Mouse (Mus musculus): ENCODE data around the gene Alg2. TPM values are rescaled to one million over a fixed set of nuclear protein-coding genes. Genes with fewer than 3 reads are reported as not detected.

The Alg2 gene
- polyA plus RNA-seq, 1 experiment from 2014 or later: 332 TPM

- no peak overlapping the region for H3K4me3 ChIP-seq
- ATAC-seq (replicated peaks): no peak
- no peaks in the 10 kb centered on the region for H3K36me3 ChIP-seq (replicated peaks)
- WGBS: 92% methylated on average over 3 of the region's 3 CpGs
- H3K9me3 ChIP-seq: no peaks in the 10 kb centered on the region
- no peak overlapping the region for H3K4me2 ChIP-seq
- H3K27ac ChIP-seq: no peak overlapping the region
- no peak overlapping the region for H3K9ac ChIP-seq
- 0 out of 2 replicates have a peak, but pooled peaks cover 2% of the 10 kb centered on the region for H3K4me1 ChIP-seq
- no peaks in the 10 kb centered on the region for H3K27me3 ChIP-seq (replicated peaks)
These were observed 25.6 kb downstream of the Alg2 start for GRCm38 (mm10) chr4:47448526-47448925.

DNA sequence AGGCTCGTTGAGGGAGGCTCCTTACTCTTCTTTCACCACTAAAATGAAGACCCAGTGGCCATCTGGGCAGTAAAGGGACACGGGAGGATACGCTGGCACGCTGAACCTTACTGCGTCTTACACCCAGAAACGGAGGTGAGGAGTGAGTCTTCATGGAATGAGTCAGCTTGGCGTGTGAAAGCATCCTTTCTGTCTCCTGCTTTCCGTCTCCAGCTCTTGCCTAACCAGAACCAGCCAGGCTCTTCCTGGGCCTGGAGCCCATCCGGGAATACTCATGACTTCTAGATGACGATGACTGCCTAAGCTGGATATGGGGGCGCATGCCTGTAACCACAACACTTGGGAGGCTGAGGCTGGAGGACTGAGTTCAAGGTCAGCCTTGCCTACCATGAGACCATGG, 33.2 kb downstream of the Alg2 start:
- ATAC-seq (replicated peaks): no peak
- Histone ChIP-seq H3K4me2 (no peak overlapping the region), H3K4me3 (no peak overlapping the region), H3K9me3 (no peaks in the 10 kb centered on the region), H3K36me3 (replicated peaks) (no peaks in the 10 kb centered on the region), H3K9ac (no peak overlapping the region), H3K4me1 (peaks cover 13% of the 10 kb centered on the region), H3K27ac (no peak overlapping the region), H3K27me3 (replicated peaks) (no peaks in the 10 kb centered on the region)
- WGBS: 90% methylated on average over 11 of the region's 11 CpGs

- H3K4me3 ChIP-seq: no peak overlapping the region
- WGBS: 82% methylated on average over 6 of the region's 6 CpGs
- H3K9me3 ChIP-seq: no peaks in the 10 kb centered on the region
- no peak overlapping the region for H3K4me2 ChIP-seq
- no peaks in the 10 kb centered on the region for H3K27me3 ChIP-seq (replicated peaks)
- no peak overlapping the region for H3K9ac ChIP-seq
- no peak for ATAC-seq (replicated peaks)
- H3K4me1 ChIP-seq: peaks cover 13% of the 10 kb centered on the region
- H3K36me3 ChIP-seq (replicated peaks): no peaks in the 10 kb centered on the region
- no peak overlapping the region for H3K27ac ChIP-seq
These were observed 35.2 kb downstream of the Alg2 start for GRCm38 (mm10) chr4:47438956-47439355.

DNA sequence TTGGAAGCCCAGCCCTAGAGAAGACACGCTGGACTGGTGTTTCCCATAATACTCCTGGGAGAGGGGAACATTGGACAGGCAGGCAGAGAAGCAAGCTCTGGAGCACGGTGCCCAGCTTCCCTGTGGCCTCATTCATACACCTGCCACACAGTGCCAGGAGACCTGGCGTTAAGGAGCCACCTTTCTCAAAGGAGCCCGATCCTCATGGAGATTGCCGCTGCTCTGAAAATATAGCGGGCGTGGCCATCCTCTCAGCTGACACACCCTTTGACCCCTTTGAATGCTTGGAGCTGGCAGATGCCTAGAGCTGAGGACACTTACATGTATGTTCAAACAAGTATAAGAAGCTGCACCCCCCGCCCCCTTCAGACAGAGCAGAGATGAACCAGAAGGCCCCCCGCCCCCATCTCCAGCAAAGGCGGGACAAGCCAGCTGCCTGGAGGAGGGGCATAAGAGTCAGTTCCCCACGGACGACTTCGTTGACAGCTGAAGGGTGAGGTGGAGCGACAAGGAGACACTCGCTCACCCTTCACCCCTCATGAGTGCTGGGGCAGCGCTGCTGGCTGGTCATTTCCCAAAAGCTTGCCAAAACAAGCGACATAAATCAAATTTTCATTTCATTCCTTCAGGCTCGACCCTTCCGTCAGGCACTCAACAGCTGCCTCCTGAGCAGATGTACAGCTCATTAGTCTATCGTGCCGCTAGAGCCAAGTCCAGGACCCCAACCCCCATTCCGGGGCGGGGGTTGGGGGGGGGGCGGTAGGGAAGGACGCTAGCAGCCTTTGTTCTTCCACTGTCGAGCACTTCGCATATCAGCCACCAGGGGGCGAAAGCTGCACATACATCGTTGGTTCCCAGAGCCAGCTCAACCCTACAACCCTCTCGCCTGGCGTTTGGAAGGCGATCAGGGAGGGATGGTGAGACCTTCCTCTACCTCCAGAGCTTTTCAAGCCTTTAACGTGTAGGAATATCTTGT, 36.5 kb downstream of the Alg2 start:
- under 1% methylated on average over 33 of the region's 33 CpGs for WGBS
- H3K4me2 ChIP-seq: peak overlapping the region; percentile 88
- peaks cover 13% of the 10 kb centered on the region for H3K4me1 ChIP-seq
- H3K9ac ChIP-seq: peak overlapping the region; percentile 53
- peak overlapping the region; percentile 45 for H3K4me3 ChIP-seq
- H3K9me3 ChIP-seq: no peaks in the 10 kb centered on the region
- H3K27me3 ChIP-seq (replicated peaks): no peaks in the 10 kb centered on the region
- H3K27ac ChIP-seq: peak overlapping the region; percentile 78
- H3K36me3 ChIP-seq (replicated peaks): no peaks in the 10 kb centered on the region
- peak; percentile 87 for ATAC-seq (replicated peaks)

DNA sequence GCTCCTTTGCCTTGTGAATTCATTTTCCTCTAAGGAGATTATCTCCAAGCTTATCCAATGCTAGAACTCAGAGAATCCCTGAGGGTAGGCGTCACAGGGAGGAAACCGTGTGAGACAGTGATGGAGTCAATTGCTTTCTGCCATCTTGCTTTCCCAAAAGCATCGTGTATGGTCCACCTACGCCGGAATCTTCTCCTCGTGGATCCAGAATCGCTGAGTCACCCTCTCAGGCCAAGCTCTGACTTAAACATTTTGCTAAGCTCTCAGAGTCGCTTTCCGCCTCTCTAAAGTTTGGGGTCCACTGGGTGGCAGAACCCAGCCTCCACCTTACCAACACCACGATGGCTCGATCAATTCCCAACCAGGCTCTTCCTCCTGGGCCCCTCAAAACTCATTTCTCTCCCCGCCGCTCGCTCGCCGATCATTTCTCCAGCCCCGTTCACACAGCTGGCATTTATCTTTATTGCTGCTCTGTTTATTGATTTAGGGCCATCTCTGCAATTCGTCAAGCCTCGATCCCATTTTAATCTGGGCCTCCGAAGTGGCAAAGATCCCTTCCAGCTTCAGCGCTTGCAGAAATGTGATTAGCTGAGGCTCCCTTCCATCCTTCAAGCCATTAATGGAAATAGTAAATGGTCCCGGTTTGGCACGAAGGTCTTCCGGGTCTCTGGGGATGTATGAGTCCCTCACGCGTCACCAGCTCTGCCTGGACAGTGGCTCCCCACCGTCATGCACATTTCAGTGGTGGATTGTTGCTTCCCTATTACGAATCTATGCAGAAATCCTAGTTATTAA, 38.4 kb downstream of the Alg2 start:
- Histone ChIP-seq H3K9me3 (no peaks in the 10 kb centered on the region), H3K36me3 (replicated peaks) (no peaks in the 10 kb centered on the region), H3K4me2 (no peak overlapping the region), H3K27ac (no peak overlapping the region), H3K4me3 (no peak overlapping the region), H3K9ac (no peak overlapping the region), H3K27me3 (replicated peaks) (no peaks in the 10 kb centered on the region), H3K4me1 (peaks cover 13% of the 10 kb centered on the region)
- WGBS: 70% methylated on average over 28 of the region's 28 CpGs
- no peak for ATAC-seq (replicated peaks)

DNA sequence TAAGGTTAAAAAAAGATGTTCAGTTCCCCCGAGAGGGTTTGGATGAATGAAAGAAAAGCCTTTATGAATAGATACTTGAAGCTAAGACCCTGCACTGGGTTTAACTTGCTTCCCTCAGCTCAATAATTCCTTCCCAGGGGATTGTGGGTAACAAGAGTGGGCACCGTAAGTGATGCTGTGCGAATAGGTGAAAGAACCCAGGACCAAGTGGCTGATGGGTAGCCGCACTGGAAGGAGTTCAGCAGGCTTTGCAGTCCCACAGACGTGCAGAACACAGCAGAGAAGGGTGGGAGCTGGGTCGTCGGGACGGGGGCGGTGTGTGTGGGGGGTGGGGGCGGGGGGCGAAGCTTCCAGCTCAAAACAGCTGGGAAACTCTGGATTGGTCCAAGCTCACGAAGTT, 39.0 kb downstream of the Alg2 start:
- 64% methylated on average over 12 of the region's 12 CpGs for WGBS

GRCm38 (mm10) chr4:47432766-47433165, 41.4 kb downstream of the Alg2 start:
- H3K4me2 ChIP-seq: no peak overlapping the region
- no peaks in the 10 kb centered on the region for H3K9me3 ChIP-seq
- H3K27ac ChIP-seq: no peak overlapping the region
- H3K9ac ChIP-seq: no peak overlapping the region
- ATAC-seq (replicated peaks): no peak
- H3K27me3 ChIP-seq (replicated peaks): no peaks in the 10 kb centered on the region
- no peak overlapping the region for H3K4me3 ChIP-seq
- H3K4me1 ChIP-seq: peaks cover 9% of the 10 kb centered on the region
- no peaks in the 10 kb centered on the region for H3K36me3 ChIP-seq (replicated peaks)
- WGBS: 75% methylated on average over 7 of the region's 7 CpGs

More for the DNA sequence above, 39.0 kb downstream of the Alg2 start:
- Histone ChIP-seq H3K27ac (no peak overlapping the region), H3K9ac (no peak overlapping the region), H3K27me3 (replicated peaks) (no peaks in the 10 kb centered on the region), H3K4me1 (peaks cover 13% of the 10 kb centered on the region), H3K4me3 (no peak overlapping the region), H3K36me3 (replicated peaks) (no peaks in the 10 kb centered on the region), H3K9me3 (no peaks in the 10 kb centered on the region), H3K4me2 (no peak overlapping the region)
- ATAC-seq (replicated peaks): no peak

DNA sequence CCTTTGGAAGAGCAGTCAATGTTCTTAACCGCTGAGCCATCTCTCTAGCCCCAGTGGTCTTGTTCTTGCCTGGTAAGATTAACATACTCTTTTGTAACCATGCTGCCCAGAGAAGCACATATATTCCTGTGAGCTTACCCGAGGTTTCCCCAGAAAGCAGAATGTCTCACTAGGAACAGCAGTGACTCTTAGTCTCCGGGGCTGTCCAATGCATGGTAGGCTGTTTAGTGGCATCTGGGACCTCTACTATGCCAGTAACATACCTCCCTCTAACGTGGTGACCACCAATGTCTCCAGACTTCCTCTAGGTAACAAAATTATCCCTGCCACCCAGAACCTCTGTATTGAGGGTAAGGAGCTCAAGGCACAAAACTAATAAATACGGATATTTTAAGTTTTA, 43.1 kb downstream of the Alg2 start:
- ATAC-seq (replicated peaks): no peak
- no peak overlapping the region for H3K27ac ChIP-seq
- WGBS: 87% methylated on average over 5 of the region's 5 CpGs

DNA sequence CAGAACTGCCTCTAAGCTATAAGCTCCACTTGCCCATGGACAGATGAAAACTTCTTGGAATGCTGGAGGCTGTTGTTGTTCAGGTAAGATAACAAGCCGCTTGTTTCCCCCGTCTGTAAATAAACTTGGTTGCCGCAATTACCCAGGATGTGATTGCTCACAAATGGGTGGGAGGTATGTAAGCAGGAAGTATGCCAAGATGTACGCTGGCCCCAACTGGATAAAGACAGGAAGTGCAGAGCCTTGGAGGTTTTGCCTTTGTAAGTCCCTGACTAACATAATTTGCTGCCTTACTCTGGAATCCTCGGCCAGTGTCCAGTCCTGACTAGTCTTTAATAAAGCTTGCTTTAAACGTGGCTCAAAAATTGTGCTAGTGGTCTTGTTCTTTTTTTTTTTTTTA, 43.6 kb downstream of the Alg2 start:
- WGBS: 88% methylated on average over 6 of the region's 6 CpGs
- ATAC-seq (replicated peaks): no peak
- no peak overlapping the region for H3K9ac ChIP-seq
- no peak overlapping the region for H3K4me2 ChIP-seq
- no peak overlapping the region for H3K4me3 ChIP-seq
- H3K4me1 ChIP-seq: no peaks in the 10 kb centered on the region
- no peaks in the 10 kb centered on the region for H3K36me3 ChIP-seq (replicated peaks)
- H3K27ac ChIP-seq: no peak overlapping the region
- H3K9me3 ChIP-seq: no peaks in the 10 kb centered on the region
- H3K27me3 ChIP-seq (replicated peaks): no peaks in the 10 kb centered on the region

More for the DNA sequence above, 43.1 kb downstream of the Alg2 start:
- no peak overlapping the region for H3K9ac ChIP-seq
- no peaks in the 10 kb centered on the region for H3K9me3 ChIP-seq
- H3K4me1 ChIP-seq: no peaks in the 10 kb centered on the region
- no peak overlapping the region for H3K4me3 ChIP-seq
- H3K4me2 ChIP-seq: no peak overlapping the region
- H3K27me3 ChIP-seq (replicated peaks): no peaks in the 10 kb centered on the region
- H3K36me3 ChIP-seq (replicated peaks): no peaks in the 10 kb centered on the region

GRCm38 (mm10) chr4:47427606-47428005, 46.5 kb downstream of the Alg2 start:
- WGBS: 72% methylated on average over 3 of the region's 3 CpGs
- Histone ChIP-seq H3K9me3 (no peaks in the 10 kb centered on the region), H3K27ac (no peak overlapping the region), H3K36me3 (replicated peaks) (no peaks in the 10 kb centered on the region), H3K4me3 (no peak overlapping the region), H3K27me3 (replicated peaks) (no peaks in the 10 kb centered on the region), H3K4me2 (no peak overlapping the region), H3K9ac (no peak overlapping the region), H3K4me1 (0 out of 2 replicates have a peak, but pooled peaks cover 3% of the 10 kb centered on the region)
- ATAC-seq (replicated peaks): no peak

DNA sequence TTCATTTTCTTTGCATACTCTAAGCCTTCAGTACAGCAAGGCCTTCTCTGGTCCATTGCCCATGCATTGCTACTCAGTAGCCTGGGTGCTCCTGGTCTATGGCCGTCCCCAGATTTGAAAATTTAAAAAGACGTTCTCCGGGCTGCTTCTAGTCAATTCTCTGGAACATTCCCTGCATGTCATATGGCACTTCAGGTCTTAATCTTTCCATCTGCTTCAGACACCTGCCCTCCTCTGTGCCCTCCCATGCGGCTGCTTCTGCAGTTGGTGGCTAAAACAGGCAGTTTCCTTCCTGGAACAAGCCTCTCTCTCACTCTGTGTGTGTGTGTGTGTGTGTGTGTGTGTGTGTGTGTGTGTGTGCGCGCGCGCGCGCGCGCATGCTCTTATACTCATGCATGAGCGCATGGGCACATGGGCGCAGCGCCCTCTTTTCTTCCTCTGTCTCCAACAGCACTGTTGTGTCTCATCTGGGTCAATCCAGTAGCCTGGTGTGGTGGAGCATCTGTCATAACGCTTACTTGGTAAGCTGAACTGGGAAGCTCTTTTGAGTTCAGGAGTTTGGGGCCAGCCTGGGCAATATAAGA, 48.8 kb downstream of the Alg2 start:
- H3K27me3 ChIP-seq (replicated peaks): no peaks in the 10 kb centered on the region
- no peak; the same call in 1 of the 2 replicates for ATAC-seq (replicated peaks)
- H3K27ac ChIP-seq: no peak overlapping the region
- H3K9ac ChIP-seq: no peak overlapping the region
- no peaks in the 10 kb centered on the region for H3K36me3 ChIP-seq (replicated peaks)
- 0 out of 2 replicates have a peak, but pooled peaks cover 3% of the 10 kb centered on the region for H3K4me1 ChIP-seq
- 89% methylated on average over 16 of the region's 16 CpGs for WGBS
- H3K4me2 ChIP-seq: no peak overlapping the region
- no peaks in the 10 kb centered on the region for H3K9me3 ChIP-seq
- no peak overlapping the region for H3K4me3 ChIP-seq

DNA sequence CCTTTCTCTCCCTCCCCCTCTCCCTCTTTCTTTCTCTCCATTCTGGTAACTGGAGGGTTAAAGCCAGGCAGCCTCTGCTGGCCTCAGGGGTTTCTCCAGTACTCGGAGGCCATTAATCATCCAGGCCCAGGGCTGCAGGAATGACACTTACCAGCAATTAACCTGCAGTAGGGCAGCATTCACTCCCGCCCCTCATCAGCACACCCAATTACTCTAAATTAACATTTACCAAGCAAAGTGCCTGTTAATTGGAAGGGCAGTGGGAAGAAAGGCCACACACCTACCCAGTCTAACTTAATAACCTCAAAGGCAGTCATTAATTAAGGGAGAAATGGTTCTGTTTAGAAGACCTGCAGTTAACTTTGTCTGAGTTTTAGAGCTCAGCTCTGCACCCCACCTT, 49.8 kb downstream of the Alg2 start:
- no peaks in the 10 kb centered on the region for H3K27me3 ChIP-seq (replicated peaks)
- H3K4me3 ChIP-seq: no peak overlapping the region
- no peak overlapping the region for H3K4me2 ChIP-seq
- no peaks in the 10 kb centered on the region for H3K9me3 ChIP-seq
- WGBS: 12% methylated on average over 2 of the region's 2 CpGs
- no peak overlapping the region for H3K27ac ChIP-seq
- H3K4me1 ChIP-seq: 0 out of 2 replicates have a peak, but pooled peaks cover 5% of the 10 kb centered on the region
- no peak for ATAC-seq (replicated peaks)
- no peak overlapping the region for H3K9ac ChIP-seq
- no peaks in the 10 kb centered on the region for H3K36me3 ChIP-seq (replicated peaks)

Measured in midbrain, embryonic 15.5 days (tissue).